Mouse (Mus musculus) kidney, postnatal 10 days (tissue): ENCODE data around the gene Btbd35f1.
"Not testable (repeated sequence)": the region's sequence is repeated elsewhere in the genome, so short reads cannot be mapped to it uniquely, and the experiment has no call there.

Experiments
- DNase-seq: peaks from one replicate; pipeline ENCODE4 v3.0.0; 2021; ENCODE audit warnings: mixed read lengths

Gene Btbd35f1

DNA sequence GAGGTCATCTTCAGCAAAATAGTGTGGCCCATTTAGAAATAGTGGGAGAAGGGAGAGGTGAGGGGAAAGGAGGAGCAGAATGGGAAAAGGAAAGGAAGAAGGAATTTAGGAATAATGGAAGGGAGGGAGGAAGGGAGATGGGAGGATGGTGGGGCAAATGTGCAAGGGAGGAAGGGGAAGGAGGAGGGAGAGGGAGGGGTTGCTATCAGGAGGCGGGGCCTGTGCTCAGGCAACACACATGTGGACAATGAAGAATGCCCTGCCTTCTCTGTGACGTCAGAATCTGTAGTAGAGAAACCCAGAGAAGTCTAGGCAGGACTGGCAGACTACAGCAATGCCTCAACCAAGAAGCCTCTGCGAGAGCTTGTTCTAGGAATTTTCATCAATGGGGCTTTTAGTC, at the start of gene Btbd35f1:
TSS of gene Btbd35f1 (plus strand) at position 301 of the 400 bp plus-strand sequence.
- not testable (repeated sequence) for DNase-seq

DNA sequence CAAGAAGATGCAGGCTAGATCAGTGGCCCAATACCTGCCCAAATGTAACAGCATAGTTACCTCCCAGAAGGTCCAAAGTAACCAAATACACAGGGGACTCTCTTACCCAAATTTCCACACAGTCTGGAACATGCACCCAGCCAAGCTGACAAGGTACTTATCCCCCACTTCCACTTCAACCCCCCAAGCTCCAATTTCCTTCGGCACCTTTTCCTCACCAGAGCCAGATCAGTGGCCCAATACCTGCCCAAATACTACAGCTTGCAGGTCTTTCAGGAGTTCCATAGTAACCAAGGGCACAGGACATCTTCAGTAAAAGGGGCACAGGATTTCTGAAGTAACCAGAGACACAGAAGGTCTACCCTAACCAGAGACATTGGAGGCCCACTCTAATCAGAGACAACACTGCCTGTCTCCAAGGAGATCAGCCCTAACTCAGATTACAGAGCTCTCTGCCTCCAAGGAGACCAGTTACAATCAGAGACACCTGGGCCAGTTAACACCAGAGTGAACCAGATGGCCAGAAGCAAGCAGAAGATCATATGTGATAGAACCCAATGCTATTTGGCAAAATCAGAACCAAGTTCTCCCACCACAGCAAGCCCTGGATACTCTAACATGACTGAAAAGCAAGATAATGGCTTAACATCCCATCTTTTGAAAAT, 31.2 kb downstream of the Btbd35f1 start:
- not testable (repeated sequence) for DNase-seq

DNA sequence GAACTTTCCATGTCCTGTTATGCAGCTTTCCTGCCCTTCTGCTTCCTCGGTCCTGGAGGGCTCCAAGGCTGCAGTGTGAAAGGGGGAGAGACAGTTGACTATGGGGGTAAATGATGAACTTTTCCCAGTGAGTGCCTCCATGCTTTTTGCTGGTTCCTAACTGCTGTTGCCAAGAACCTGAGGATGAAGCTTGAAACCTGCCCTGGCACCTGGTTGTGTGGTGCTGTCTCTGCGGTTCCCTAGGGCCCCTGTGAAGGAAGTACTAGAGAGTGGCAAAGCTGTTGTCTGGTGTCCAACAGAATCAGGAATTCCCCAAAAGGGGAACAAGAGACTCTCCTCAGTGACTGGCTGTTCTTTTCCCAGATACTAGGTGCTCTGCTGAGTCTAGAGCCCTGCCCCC, 41.2 kb downstream of the Btbd35f1 start:
- not testable (repeated sequence) for DNase-seq

DNA sequence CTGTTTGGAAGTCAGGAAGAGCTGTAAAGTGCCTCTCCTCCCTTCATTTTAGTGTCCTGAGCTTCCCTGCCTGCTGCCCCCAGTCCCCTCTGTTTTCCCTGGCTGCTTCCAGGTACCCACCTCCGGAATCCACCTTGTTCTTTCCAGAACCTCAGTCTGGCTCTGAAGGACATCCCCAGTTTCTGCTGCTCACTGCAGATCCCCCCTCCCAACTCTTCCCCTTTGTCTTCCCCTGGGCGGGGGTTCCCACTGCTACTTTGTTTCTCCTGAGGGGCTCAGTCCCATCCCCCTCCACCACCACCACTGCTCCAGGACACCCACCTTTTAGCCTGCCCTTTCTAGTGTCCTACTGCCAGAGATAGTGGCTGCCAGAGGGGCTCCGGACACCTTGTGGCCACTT, 41.6 kb downstream of the Btbd35f1 start:
- not testable (repeated sequence) for DNase-seq
